Mouse (Mus musculus) C2C12 (cell line): ENCODE data around the gene Lmcd1.

Source experiments
- CEBPB ChIP-seq: IDR thresholded peaks from one replicate; pipeline ENCODE4 v1.6.1; 2011; ENCODE audit warnings: low read depth, mild to moderate bottlenecking, control low read depth, moderate library complexity
- CTCF ChIP-seq: IDR thresholded peaks from one replicate; pipeline ENCODE4 v1.5.1; 2011; ENCODE audit not compliant: control insufficient read depth, insufficient read depth, insufficient read length
- MYOG ChIP-seq: IDR thresholded peaks from one replicate; pipeline ENCODE4 v1.6.1; 2011; ENCODE audit not compliant: control insufficient read depth, insufficient read length; ENCODE audit errors: extremely low read depth
- USF1 ChIP-seq: IDR thresholded peaks from one replicate; pipeline ENCODE4 v1.6.1; 2011; ENCODE audit warnings: low read depth, mild to moderate bottlenecking, control low read depth, moderate library complexity

DNA sequence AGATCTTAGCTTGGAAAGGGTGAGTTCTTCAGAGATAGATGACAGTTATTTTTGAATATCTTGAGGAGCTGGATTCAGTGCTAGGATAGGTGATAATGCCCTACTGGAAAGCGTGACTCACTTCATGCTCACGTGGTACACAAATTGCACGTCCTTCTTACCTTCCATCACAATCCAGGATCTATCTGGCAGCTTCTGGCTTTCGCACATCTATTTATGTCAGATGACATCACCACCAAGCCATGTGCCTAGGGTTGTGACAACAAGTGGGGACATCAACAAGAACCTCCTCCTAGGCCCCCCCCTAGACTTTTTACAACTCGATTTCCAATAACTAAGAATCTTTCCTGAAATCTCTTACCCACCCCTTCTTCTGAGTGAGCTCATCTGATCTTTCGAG lies 17.0 kb upstream of the Lmcd1 start:
- no peak for TF ChIP-seq USF1
- TF ChIP-seq CTCF = no peak
- TF ChIP-seq MYOG = no peak
- TF ChIP-seq CEBPB = no peak
